Mouse (Mus musculus) MEL-GATA-1-ER (cell line): ENCODE data around the gene Brpf3.

Source experiments
- DNase-seq: peaks from one replicate; pipeline ENCODE4 v3.0.0-alpha.2; 2012; ENCODE audit warnings: low read depth; ENCODE audit errors: extremely low read depth

The Brpf3 gene

DNA sequence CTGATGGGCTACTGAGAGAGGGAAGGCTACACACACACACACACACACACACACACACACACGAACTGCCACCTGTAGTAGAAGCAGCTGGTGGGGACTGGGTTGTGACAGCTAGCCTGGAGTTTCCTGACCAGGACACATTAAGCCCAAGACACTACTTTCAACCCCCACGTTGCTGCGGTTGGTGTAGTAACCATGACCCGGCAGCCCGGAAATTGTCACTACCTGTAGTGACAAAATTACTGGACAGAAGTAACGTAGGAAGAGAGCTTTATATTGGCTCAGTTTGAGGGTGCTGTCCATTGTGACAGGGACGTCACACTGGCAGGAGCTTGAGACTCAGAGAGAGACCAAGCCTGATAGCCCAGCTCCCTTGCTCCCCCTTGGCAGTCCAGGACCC, 71.4 kb downstream of the Brpf3 start:
- no peak for DNase-seq

DNA sequence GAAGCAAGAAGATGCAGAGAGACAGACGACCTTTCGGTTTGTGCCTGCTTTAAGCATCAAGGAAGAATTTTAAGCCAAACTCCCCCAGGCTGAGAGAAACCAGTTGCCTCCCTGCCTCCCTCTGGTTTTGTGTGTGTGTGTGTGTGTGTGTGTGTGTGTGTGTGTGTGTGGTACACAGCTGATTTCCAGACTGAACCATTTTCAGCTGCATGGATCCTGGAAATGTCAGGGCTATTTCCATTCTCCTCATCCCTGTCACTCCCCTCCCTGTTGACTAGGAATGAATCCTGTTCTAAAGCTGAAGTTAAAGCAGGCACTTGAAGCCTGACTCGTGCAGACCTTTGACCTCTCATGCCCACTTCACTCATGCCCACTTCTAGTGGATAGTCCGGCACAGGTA, 73.3 kb downstream of the Brpf3 start:
- no peak for DNase-seq

DNA sequence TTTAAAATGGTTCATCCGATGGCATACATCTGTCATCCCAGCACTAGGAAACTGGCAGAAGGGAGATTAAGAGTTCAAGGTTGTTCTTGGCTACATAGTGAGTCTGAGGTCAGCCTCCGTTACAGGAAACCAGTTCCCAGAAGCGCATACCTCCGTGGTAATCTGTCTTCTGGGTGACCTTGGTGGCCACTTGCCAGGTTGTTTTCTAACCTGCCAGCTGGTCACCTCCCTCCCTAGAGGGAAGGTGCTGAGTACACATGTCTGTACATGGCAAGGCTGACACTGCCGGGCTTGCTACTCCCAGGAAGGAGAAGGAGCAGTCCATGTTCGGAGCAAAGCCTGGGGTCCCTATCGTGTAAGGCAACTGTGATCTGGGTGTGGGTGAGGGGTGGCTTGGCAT, 73.9 kb downstream of the Brpf3 start:
- DNase-seq, result no peak

DNA sequence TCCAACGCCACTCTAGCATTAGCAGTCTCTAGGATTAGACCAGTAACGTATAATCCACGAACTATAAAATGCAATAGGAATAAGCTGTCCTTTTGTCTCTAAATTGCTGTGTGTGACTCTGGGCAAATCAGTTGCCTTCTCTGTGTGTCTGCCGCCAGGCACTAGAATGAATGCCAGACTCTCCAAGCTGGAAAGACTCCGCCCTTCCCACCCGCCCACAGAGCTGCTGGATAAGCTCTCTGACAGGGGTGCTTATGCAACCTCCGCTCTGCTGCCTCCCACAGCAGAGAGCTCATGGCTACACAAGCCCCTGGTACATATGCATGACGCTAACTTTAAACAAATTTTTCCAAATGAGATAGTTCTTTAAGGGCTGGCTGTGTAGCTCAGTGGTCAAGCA, 74.4 kb downstream of the Brpf3 start:
- no peak for DNase-seq

GRCm38 (mm10) chr17:28876331-28876730, 75.4 kb downstream of the Brpf3 start:
- DNase-seq, result no peak

GRCm38 (mm10) chr17:28876821-28877220, 75.9 kb downstream of the Brpf3 start:
- DNase-seq, result peak; percentile 11

GRCm38 (mm10) chr17:28879931-28880391, 79.1 kb downstream of the Brpf3 start:
- peak; percentile 58 for DNase-seq

GRCm38 (mm10) chr17:28882316-28882715, 81.4 kb downstream of the Brpf3 start:
- DNase-seq, result peak; percentile 67

GRCm38 (mm10) chr17:28882810-28883209, 81.9 kb downstream of the Brpf3 start:
- DNase-seq, result peak; percentile 35

- no peak for DNase-seq
Observed at GRCm38 (mm10) chr17:28883941-28884516, 83.1 kb downstream of the Brpf3 start.

GRCm38 (mm10) chr17:28885231-28885630, 84.3 kb downstream of the Brpf3 start:
- DNase-seq, result no peak

DNA sequence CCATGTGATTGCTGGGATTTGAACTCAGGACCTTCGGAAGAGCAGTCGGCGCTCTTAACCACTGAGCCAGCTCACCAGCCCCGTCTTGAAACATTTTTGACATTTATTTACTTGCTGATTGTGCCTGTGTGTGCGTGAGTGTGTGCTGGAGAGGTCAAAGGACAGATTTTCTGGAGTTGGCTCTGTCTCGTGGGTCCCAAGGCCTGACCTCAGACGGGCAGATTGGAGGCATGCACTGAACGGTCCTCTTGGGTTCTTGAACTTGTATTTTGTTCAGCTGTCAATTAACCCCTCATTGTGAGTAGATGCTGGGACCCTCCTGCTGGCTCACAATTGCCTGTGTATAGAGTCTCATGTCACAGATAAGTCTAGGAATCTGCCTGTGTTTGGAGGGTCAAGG, 85.4 kb downstream of the Brpf3 start:
- DNase-seq, result no peak
